Mouse (Mus musculus) retina, adult 2 months (tissue): Measurements from ENCODE around the gene Wdr82.

ENCODE experiments used
- DNase-seq: peaks from one replicate; pipeline ENCODE4 v3.0.0-alpha.2; 2012; ENCODE audit warnings: low read depth, low spot score

Wdr82 gene

DNA sequence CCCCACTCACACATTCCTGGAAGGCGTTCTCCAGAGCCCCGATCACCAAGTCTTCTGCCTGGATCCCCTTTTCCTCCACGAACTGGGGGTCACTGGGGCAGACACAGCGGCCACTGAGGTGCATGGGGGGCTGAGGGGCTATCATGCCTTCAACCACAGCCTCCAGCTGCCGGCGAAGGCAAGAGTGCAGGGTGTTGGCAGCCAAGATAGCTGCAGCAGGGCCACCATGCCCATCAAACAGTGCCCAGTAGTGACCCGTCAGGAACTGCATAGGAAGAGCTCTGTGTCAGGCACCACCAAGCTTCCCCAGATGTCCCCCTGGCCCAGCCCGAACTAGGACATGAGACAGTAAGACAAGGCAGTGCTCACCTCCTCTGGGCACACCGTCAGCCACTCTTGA is 27.0 kb downstream of the Wdr82 start:
- no peak for DNase-seq

DNA sequence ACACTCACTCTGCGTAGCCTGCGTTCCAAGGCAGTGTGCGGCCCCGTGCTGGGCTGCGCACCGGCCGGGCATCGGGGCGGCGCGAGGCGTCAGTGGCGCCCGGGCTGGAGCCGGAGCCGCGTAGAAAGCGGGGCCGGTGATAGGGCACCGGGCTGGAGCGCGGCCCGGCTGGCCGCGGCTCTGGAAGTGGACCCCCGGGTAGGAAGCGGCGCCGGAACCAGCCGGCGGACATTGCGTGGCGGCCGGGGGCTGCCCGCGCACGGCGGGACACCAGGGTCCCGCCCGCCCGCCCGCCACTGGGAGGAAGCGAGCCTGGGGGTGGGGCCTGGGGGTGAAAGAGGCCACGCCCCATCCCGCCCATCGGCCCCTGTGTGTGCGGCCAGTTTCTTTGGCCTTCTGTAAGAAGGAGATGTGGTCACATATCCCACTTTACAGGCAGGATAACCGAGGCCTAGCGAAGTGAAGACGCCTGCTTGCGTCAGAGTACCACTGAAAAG is 28.3 kb downstream of the Wdr82 start:
- DNase-seq, result no peak

DNA sequence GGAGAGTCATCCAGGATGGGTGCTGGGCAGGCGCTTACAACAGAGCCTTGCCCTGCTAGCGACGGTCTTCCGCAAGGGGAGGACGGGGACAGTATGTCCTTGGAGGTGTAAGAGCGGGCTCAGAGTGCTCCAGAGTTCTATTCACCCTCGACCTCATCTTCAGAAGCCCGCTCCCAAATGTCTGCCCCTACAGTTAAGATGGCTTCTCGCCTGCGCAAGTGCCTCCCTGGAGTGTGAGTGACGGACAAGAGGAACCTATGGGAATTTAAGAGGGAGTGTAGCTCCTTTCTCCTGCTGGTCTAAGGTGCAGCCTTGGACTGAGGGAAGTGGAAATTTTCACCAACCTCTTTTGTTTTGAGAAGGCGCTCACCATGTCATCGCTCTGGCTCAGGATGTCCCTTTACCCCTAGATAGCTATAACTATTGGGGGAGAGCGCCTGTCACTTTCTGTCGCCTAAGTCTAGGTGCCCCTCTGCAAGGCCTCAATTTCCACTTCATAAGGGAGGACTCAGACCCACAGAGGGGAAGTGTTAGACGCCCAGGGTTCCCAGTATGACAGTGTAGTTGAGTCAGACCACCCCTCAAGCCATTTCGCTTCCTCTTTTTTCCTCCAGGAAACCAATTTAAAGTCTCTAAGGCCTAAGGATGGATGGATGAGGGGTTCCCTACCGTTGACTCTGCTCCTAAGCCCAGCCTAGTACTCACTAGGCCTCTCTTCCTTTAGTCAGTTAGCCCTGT is 29.0 kb downstream of the Wdr82 start, which contains the start of gene Ppm1m:
Gene Ppm1m, minus strand, starts transcription at position 212 of the 738 bp plus-strand sequence.
- DNase-seq, result no peak

DNA sequence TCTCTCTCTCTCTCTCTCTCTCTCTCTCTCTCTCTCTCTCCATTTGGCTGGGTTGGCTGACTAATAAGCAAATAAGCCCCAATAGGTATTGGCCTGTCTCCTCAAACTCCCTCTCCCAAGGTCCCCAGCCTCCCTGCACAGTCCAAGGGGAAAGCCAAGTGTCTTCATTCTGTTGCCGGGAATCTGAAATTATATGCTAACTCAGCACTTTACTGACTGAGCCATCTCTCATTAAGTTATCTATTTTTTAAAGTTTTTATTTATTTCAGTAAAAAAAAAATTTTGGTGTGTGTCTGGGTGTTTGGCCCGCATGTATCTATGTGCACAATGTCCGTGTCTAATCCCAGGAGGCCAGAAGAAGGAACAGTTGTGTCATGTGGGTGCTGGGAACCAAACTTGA is 31.2 kb downstream of the Wdr82 start:
- DNase-seq, result no peak

DNA sequence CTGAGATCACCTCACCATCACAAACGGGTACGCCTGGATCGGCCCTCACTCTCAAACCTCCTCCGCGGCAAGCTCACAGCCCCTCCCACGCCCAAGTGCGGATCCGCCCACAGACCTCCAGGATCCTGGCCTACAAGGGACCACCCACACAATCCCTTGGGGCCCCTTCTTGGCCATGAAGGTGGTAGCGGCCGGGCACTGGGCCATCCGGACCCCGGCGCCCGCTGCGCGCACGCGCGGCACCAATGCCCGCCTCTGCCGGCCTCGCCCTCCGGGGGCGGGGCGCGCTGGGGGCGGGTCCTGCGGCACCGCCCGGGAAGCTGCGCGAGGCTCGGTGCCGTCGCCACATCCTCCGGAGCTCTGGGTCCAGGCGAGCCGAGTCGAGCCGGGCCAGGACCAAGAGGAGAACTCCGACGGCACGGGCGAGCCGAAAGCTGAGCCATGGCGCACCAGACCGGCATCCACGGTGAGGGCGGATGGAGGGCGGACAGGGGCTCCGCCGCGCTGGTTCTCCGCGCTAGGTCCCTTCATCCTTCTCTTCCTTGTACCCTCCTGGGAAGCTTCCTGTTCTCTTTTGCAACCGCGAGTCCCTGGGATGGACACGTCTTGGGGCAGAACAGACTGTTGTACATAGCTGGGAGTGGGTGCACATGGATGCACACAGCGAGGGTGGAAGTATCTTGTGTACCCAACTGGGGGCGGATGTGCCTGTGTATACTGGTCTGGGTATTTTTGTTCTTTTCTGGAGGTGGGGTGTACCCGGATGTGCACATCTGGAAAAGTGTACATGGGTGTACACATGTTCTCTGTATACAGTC is 32.3 kb downstream of the Wdr82 start, which contains the start of gene Twf2:
Gene Twf2, plus strand, starts transcription at position 290 of the 818 bp plus-strand sequence.
- peak; percentile 50 for DNase-seq

GRCm38 (mm10) chr9:106203990-106204851 is 33.5 kb downstream of the Wdr82 start:
- no peak for DNase-seq

DNA sequence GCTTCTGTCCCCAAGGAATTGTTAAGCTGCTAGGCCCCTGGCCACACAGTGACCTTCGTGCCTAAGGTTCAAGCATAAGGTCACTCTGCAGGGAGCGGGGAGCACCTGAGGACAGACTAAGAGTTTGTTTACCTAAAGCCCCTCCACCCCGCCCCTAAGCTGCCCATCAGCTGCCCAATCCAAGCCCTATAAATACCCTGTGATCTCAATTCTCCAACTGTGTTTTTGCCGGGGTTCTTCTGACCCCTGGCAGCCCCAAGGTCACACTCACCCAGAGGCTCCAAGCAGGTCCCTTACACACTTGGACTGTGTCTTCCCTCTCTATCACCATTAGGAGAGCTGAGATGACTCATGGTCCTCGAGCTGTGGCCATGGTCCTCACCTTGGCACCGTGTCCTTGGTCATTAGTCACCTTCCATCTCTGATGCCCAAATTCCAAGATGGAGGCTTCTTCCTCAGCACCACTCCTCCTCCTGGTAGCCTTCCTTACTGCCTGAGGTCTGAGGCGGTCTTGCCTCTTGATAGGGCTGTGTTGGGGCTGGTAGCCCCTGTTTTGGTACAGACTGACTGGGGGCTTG is 35.1 kb downstream of the Wdr82 start:
- no peak for DNase-seq

- no peak for DNase-seq
Observed at GRCm38 (mm10) chr9:106206515-106206914, 35.8 kb downstream of the Wdr82 start.

DNA sequence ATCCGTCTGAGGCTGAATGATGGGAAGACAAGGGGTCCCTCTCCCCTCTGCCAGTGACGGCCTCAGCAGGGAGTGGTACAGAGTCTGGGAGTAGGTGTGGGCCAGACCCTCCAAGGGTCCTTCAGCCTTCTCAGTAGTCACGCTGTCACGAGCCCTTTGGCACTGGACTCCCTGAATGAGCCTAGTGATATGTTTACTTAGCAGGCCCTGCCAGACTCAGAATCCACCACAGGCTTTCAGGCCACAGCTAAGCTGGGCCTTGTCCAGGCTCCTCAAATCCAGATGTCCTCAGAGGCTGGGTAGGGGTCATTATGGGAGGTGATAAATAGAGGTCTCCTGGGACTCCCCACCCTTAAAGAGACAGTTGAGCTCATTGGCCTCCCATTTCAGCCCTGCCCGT is 37.5 kb downstream of the Wdr82 start:
- DNase-seq, result no peak

DNA sequence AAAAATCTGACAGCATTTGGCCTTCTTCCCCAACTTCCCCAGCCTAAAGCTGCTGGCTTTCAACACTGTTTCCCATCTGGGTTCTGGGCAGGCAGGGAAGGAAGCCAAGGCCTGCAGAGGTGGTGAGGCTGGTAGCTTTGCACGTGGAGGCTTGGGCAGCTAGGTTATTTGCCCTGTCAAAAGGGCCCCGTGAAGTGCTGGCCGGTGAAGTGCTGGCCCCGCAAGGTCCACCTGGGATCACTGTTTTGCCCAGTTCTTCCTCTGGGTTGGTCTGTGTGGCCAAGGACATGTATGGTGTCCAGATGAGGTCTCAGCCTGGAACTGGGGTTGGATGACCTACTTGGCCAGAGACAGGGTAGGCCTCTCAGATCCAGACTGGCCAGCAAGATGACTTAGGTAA is 39.2 kb downstream of the Wdr82 start:
- no peak for DNase-seq

GRCm38 (mm10) chr9:106210853-106211609 is 40.3 kb downstream of the Wdr82 start:
- DNase-seq, result no peak

- peak; percentile 83 for DNase-seq
Observed at GRCm38 (mm10) chr9:106211680-106212593, 41.2 kb downstream of the Wdr82 start.

DNA sequence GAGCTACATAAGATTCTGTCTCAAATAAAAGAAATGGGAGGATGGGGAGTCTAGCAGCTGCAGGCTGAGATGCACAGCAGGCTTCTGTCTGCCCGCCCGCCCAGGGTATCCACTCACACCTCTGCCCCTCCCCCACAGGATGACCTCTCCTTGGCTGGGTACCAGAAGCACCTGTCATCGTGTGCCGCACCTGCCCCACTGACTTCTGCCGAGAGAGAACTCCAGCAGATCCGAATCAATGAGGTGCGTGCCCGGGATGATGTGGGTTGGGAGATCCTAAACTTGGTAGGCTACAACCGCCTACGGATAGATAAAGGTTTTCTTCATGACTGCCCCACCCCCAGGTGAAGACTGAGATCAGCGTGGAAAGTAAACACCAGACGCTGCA is 41.9 kb downstream of the Wdr82 start:
- DNase-seq, result no peak

DNA sequence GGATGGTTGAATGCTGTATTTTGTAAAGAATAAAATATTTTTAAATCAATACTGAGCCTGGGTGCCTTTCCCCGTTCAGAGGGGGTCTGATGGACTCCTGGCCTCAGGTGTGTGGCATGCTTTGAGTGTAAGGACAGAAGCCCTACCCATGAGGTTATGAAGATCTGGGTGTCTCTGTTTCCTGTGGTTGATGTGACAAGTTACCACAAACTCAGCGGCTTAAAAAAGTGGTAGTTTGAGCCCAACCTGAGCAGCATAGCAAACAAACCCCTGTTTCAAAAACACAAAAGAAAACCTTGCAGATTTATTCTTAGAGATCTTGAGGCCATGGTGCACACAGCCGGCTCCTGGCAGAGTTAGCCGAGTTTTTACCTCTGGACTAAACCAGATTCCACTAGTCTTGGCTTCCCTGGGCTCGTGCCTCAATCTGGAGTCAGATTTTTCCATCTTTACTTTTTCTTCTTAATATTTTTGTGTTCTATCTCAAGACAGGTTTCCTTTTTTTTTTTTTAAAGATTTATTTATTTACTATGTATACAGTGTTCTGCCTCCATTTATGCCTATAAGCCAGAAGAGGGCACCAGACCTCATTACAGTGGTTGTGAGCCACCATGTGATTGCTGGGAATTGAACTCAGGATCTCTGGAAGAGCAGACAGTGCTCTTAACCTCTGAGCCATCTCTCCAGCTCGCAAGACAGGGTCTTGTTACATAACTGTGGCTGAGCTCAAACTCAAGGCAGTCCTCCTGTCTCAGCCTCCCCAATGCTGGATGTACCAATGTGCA is 44.8 kb downstream of the Wdr82 start:
- no peak for DNase-seq

GRCm38 (mm10) chr9:106216971-106217370 is 46.2 kb downstream of the Wdr82 start:
- DNase-seq, result no peak

GRCm38 (mm10) chr9:106220894-106221523 is 50.3 kb downstream of the Wdr82 start:
- no peak for DNase-seq

DNA sequence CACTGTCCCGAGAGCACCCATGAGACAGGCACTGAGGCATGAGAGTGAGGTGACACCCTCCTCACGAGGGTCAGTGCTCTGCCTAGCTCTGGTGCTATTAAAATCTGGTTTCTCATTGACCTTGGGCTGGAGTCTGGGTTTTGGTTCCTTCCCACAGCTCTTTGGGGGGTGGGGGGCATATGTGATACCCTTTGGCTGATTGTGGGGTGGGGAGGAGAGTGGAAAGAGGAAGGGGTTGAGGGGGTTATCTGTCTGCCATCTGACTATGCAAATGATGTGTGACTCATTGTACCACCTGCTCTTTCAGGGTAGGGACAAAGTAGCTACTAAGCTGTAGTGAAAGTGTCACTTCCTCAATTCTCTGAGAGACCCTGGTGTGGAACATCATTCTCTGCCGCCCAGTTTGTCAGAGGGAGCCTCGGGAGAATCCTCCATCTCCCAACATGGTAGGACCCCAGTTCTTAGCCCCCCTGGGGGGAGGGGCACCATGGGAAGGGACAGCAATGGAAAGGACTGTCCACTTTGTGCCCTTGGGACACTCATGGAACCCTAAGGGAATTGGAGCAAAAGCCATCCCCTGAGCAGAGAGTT is 51.6 kb downstream of the Wdr82 start, which contains the start of gene Tlr9:
Gene Tlr9, plus strand, starts transcription at position 338 of the 591 bp plus-strand sequence.
- DNase-seq, result no peak

GRCm38 (mm10) chr9:106222994-106223393 is 52.3 kb downstream of the Wdr82 start:
- no peak for DNase-seq
